Mouse (Mus musculus) hindbrain, embryonic 11.5 days (tissue): ENCODE measurements around the gene Arnt2. TPM values are rescaled to one million over a fixed set of nuclear protein-coding genes. Genes with fewer than 3 reads are reported as not detected.

Experiments used
- ATAC-seq: fragments of 200-750 bp; cut with Nextera tagmentation; 2 replicates; pipeline ENCODE4 v1.8.0; 2017; ENCODE audit warnings: mild to moderate bottlenecking, moderate TSS enrichment, moderate library complexity; ENCODE audit not compliant: low FRiP score
- DNase-seq: peaks from one replicate; pipeline ENCODE4 v3.0.0-alpha.2; 2015; ENCODE audit warnings: low spot score
- H3K27ac ChIP-seq: fragments of 300-500 bp; sonication (generic); 2 replicates; pipeline ENCODE4 v1.5.1; 2014; ENCODE audit warnings: mild to moderate bottlenecking, low read depth, low read length
- H3K27me3 ChIP-seq: fragments of 300-500 bp; sonication (generic); 2 replicates; pipeline ENCODE4 v1.6.1; 2014; ENCODE audit warnings: mild to moderate bottlenecking, low read length, moderate library complexity, mixed read lengths; ENCODE audit not compliant: control insufficient read depth, insufficient read depth
- H3K36me3 ChIP-seq: fragments of 300-500 bp; sonication (generic); 2 replicates; pipeline ENCODE4 v1.6.1; 2014; ENCODE audit warnings: mild to moderate bottlenecking, low read length, moderate library complexity, mixed read lengths; ENCODE audit not compliant: control insufficient read depth, insufficient read depth
- H3K4me1 ChIP-seq: fragments of 300-500 bp; sonication (generic); replicated peaks from 2 replicates; pipeline ENCODE4 v1.6.1; 2014; ENCODE audit warnings: low read length, mixed read lengths; ENCODE audit not compliant: control insufficient read depth, insufficient read depth
- H3K4me2 ChIP-seq: fragments of 300-500 bp; sonication (generic); replicated peaks from 2 replicates; pipeline ENCODE4 v1.6.1; 2014; ENCODE audit warnings: mild to moderate bottlenecking, low read depth, low read length
- H3K4me3 ChIP-seq: fragments of 300-500 bp; sonication (generic); 2 replicates; pipeline ENCODE4 v1.5.1; 2014; ENCODE audit warnings: low read depth, low read length
- H3K9ac ChIP-seq: fragments of 300-500 bp; sonication (generic); 2 replicates; pipeline ENCODE4 v1.6.1; 2014; ENCODE audit warnings: low read depth, low read length
- H3K9me3 ChIP-seq: fragments of 300-500 bp; sonication (generic); 2 replicates; pipeline ENCODE4 v1.6.1; 2016; ENCODE audit warnings: low read length; ENCODE audit not compliant: control insufficient read depth
- WGBS: fragments of 180-500 bp; shearing (Covaris S2); extraction: QIAGEN DNeasy Blood & Tissue Kit; methylation state at CpG from one replicate; pipeline ENCODE4 v1.1.7; 2014; 5-methylcytosine and 5-hydroxymethylcytosine counted together
- polyA plus RNA-seq: library from polyadenylated mRNA; unstranded; fragments of >200 nt; fragmentation: Nextera tagmentation; extraction: Ambion mirVana; gene quantifications from 2 replicates; pipeline ENCODE4 v1.2.1, GENCODE M21; 2014

The Arnt2 gene
- polyA plus RNA-seq, 1 experiment from 2014 or later = 39.5 TPM

GRCm38 (mm10) chr7:84361086-84361684 lies 48.8 kb downstream of the Arnt2 start:
- H3K36me3 ChIP-seq = 0 out of 2 replicates have a peak, but pooled peaks cover 2% of the 10 kb centered on the region
- peak; percentile 6 for DNase-seq
- 62% methylated on average over 10 of the region's 10 CpGs for WGBS

GRCm38 (mm10) chr7:84358426-84358825 lies 51.5 kb downstream of the Arnt2 start:
- H3K9ac ChIP-seq = no peak overlapping the region
- ATAC-seq (no peak), DNase-seq (no peak)
- H3K36me3 ChIP-seq = 0 out of 2 replicates have a peak, but pooled peaks cover 2% of the 10 kb centered on the region
- no peak overlapping the region for H3K4me2 ChIP-seq
- no peaks in the 10 kb centered on the region for H3K27me3 ChIP-seq
- no peak overlapping the region for H3K4me3 ChIP-seq
- H3K27ac ChIP-seq = no peak overlapping the region
- 52% methylated on average over 1 of the region's 1 CpGs for WGBS
- H3K9me3 ChIP-seq = no peaks in the 10 kb centered on the region
- H3K4me1 ChIP-seq = no peaks in the 10 kb centered on the region

More at GRCm38 (mm10) chr7:84361086-84361684, 48.8 kb downstream of the Arnt2 start:
- Histone ChIP-seq H3K27me3 (no peaks in the 10 kb centered on the region), H3K4me1 (no peaks in the 10 kb centered on the region), H3K9me3 (no peaks in the 10 kb centered on the region), H3K4me3 (no peak overlapping the region), H3K27ac (no peak overlapping the region), H3K9ac (no peak overlapping the region), H3K4me2 (no peak overlapping the region)
- ATAC-seq = no peak

GRCm38 (mm10) chr7:84355619-84356570 lies 54.1 kb downstream of the Arnt2 start:
- ATAC-seq (peak; percentile 27; the same call in 1 of the 2 replicates), DNase-seq (peak; percentile 54)

GRCm38 (mm10) chr7:84354890-84355289 lies 55.1 kb downstream of the Arnt2 start:
- DNase-seq = no peak
- Histone ChIP-seq H3K4me2 (no peak overlapping the region), H3K4me3 (no peak overlapping the region), H3K4me1 (no peaks in the 10 kb centered on the region), H3K27ac (no peak overlapping the region), H3K9ac (no peak overlapping the region), H3K27me3 (no peaks in the 10 kb centered on the region), H3K36me3 (0 out of 2 replicates have a peak, but pooled peaks cover 2% of the 10 kb centered on the region), H3K9me3 (no peaks in the 10 kb centered on the region)
- 97% methylated on average over 2 of the region's 2 CpGs for WGBS
- ATAC-seq = no peak

More at GRCm38 (mm10) chr7:84355619-84356570, 54.1 kb downstream of the Arnt2 start:
- Histone ChIP-seq H3K27ac (no peak overlapping the region), H3K4me2 (no peak overlapping the region), H3K4me1 (no peaks in the 10 kb centered on the region), H3K27me3 (no peaks in the 10 kb centered on the region), H3K9me3 (no peaks in the 10 kb centered on the region), H3K9ac (no peak overlapping the region), H3K4me3 (no peak overlapping the region), H3K36me3 (0 out of 2 replicates have a peak, but pooled peaks cover 2% of the 10 kb centered on the region)
- WGBS = 77% methylated on average over 10 of the region's 10 CpGs

GRCm38 (mm10) chr7:84350529-84350928 lies 59.4 kb downstream of the Arnt2 start:
- DNase-seq = no peak

GRCm38 (mm10) chr7:84349976-84350375 lies 60.0 kb downstream of the Arnt2 start:
- no peak overlapping the region for H3K4me3 ChIP-seq
- DNase-seq = no peak
- no peak overlapping the region for H3K9ac ChIP-seq
- H3K36me3 ChIP-seq = 0 out of 2 replicates have a peak, but pooled peaks cover 3% of the 10 kb centered on the region
- no peaks in the 10 kb centered on the region for H3K4me1 ChIP-seq
- no peak overlapping the region for H3K27ac ChIP-seq
- ATAC-seq = no peak
- no peaks in the 10 kb centered on the region for H3K9me3 ChIP-seq
- H3K27me3 ChIP-seq = no peaks in the 10 kb centered on the region
- no peak overlapping the region for H3K4me2 ChIP-seq
- WGBS = 83% methylated on average over 2 of the region's 2 CpGs

More at GRCm38 (mm10) chr7:84350529-84350928, 59.4 kb downstream of the Arnt2 start:
- no peaks in the 10 kb centered on the region for H3K4me1 ChIP-seq
- no peaks in the 10 kb centered on the region for H3K27me3 ChIP-seq
- H3K36me3 ChIP-seq = 0 out of 2 replicates have a peak, but pooled peaks cover 3% of the 10 kb centered on the region
- no peak overlapping the region for H3K9ac ChIP-seq
- no peak overlapping the region for H3K27ac ChIP-seq
- H3K4me3 ChIP-seq = no peak overlapping the region
- H3K4me2 ChIP-seq = no peak overlapping the region
- ATAC-seq = no peak
- H3K9me3 ChIP-seq = no peaks in the 10 kb centered on the region

- Histone ChIP-seq H3K9ac (no peak overlapping the region), H3K4me1 (no peaks in the 10 kb centered on the region), H3K4me3 (no peak overlapping the region), H3K27ac (no peak overlapping the region), H3K9me3 (no peaks in the 10 kb centered on the region), H3K4me2 (no peak overlapping the region), H3K36me3 (peaks cover 15% of the 10 kb centered on the region), H3K27me3 (no peaks in the 10 kb centered on the region)
- ATAC-seq (no peak), DNase-seq (no peak)
- WGBS = 87% methylated on average over 9 of the region's 9 CpGs
These were observed 61.6 kb downstream of the Arnt2 start for GRCm38 (mm10) chr7:84348145-84348911.

GRCm38 (mm10) chr7:84343160-84343559 lies 66.8 kb downstream of the Arnt2 start:
- H3K9me3 ChIP-seq = no peaks in the 10 kb centered on the region
- H3K27me3 ChIP-seq = no peaks in the 10 kb centered on the region
- H3K36me3 ChIP-seq = peaks cover 15% of the 10 kb centered on the region
- H3K4me1 ChIP-seq = no peaks in the 10 kb centered on the region
- WGBS = 95% methylated on average over 3 of the region's 3 CpGs
- H3K4me3 ChIP-seq = no peak overlapping the region
- H3K9ac ChIP-seq = no peak overlapping the region
- ATAC-seq = no peak
- H3K4me2 ChIP-seq = no peak overlapping the region
- DNase-seq = no peak
- no peak overlapping the region for H3K27ac ChIP-seq
